22 mouse cellular contexts compared by ENCODE assay signal in genomic region chr15:86339736-86340135, GRCm38 (mm10).
DNase-seq lines count a peak whose midpoint lies in the region; ATAC-seq and TF ChIP-seq lines count a peak whose summit lies in the region.
"Had no signal": no experiment of that assay in that cellular context is flagged by ENCODE, and none has a peak within 500 bp of the region (broad histone marks: within the 10 kb centered on the region; RNA-seq: fewer than 3 reads in every experiment).

No protein-coding gene starts in this region.

- no peak overlapping the region for H3K4me3 ChIP-seq in kidney, postnatal 0 days (replicated peaks; ENCODE audit: low read depth, low read length)
- H3K4me3 ChIP-seq in neural tube, embryonic 13.5 days = no peak overlapping the region
- H3K4me3 ChIP-seq in neural tube, embryonic 15.5 days (replicated peaks) = no peak overlapping the region
- H3K4me3 ChIP-seq: embryonic facial prominence, embryonic 13.5 days; embryonic facial prominence, embryonic 15.5 days; erythroblast, embryonic 14.5 days; forebrain, embryonic 10.5 days; forebrain, embryonic 12.5 days had no signal

- H3K9me3 ChIP-seq in kidney, postnatal 0 days (replicated peaks; ENCODE audit: low read length) = no peaks in the 10 kb centered on the region
- H3K9me3 ChIP-seq in neural tube, embryonic 13.5 days = no peaks in the 10 kb centered on the region
- no peaks in the 10 kb centered on the region for H3K9me3 ChIP-seq in neural tube, embryonic 15.5 days (replicated peaks)
- H3K9me3 ChIP-seq: embryonic facial prominence, embryonic 13.5 days; embryonic facial prominence, embryonic 15.5 days; forebrain, embryonic 10.5 days; forebrain, embryonic 12.5 days had no signal

- no peak for TF ChIP-seq CTCF in kidney, postnatal 0 days (IDR thresholded peaks at IDR 0.05; ENCODE audit: low read depth)

- ATAC-seq in kidney, postnatal 0 days (replicated peaks; ENCODE audit: low FRiP score, low read depth) = no peak
- ATAC-seq in neural tube, embryonic 13.5 days (ENCODE audit: low read depth) = peak; percentile 69; the same call in 1 of the 2 replicates
- ATAC-seq in neural tube, embryonic 15.5 days (ENCODE audit: low FRiP score) = no peak
- ATAC-seq: forebrain, embryonic 14.5 days had no signal

- no peak overlapping the region for H3K9ac ChIP-seq in kidney, postnatal 0 days (ENCODE audit: low read depth, low read length)
- H3K9ac ChIP-seq in neural tube, embryonic 13.5 days = no peak overlapping the region
- H3K9ac ChIP-seq in neural tube, embryonic 15.5 days (replicated peaks) = no peak overlapping the region
- H3K9ac ChIP-seq: embryonic facial prominence, embryonic 13.5 days; embryonic facial prominence, embryonic 15.5 days; forebrain, embryonic 12.5 days had no signal

- peak; percentile 40 for DNase-seq in kidney, postnatal 0 days (ENCODE audit: low spot score)
- DNase-seq in kidney, postnatal 4 days = no peak
- peak; percentile 18 for DNase-seq in hindlimb bud, embryonic 11.5 days (ENCODE audit: extremely low spot score, low read depth, low spot score)
- DNase-seq in gastrocnemius, postnatal 4 days (ENCODE audit: low spot score in 2 of 2) = no peak
- DNase-seq: adrenal gland, adult 2 months; adrenal gland, postnatal 10 days; adrenal gland, postnatal 25 days; cerebellum, adult 11 months; cerebellum, adult 18-20 months; cerebellum, adult 8-10 months; cerebellum, adult 9-11 months; cerebellum, postnatal 14 days; cerebellum, postnatal 36 days; embryo, embryonic 11 days had no signal

- no peak overlapping the region for H3K27ac ChIP-seq in kidney, postnatal 0 days
- H3K27ac ChIP-seq in neural tube, embryonic 13.5 days (replicated peaks) = no peak overlapping the region
- no peak overlapping the region for H3K27ac ChIP-seq in neural tube, embryonic 15.5 days (replicated peaks)
- H3K27ac ChIP-seq: embryonic facial prominence, embryonic 13.5 days; embryonic facial prominence, embryonic 15.5 days; forebrain, embryonic 10.5 days; forebrain, embryonic 12.5 days had no signal

- H3K4me1 ChIP-seq in kidney, postnatal 0 days (replicated peaks; ENCODE audit: insufficient read depth, low read length) = no peaks in the 10 kb centered on the region
- peaks cover 55% of the 10 kb centered on the region for H3K4me1 ChIP-seq in neural tube, embryonic 13.5 days (replicated peaks)
- peaks cover 36% of the 10 kb centered on the region for H3K4me1 ChIP-seq in neural tube, embryonic 15.5 days

- no peaks in the 10 kb centered on the region for H3K27me3 ChIP-seq in kidney, postnatal 0 days (ENCODE audit: insufficient read depth, low read length)
- no peaks in the 10 kb centered on the region for H3K27me3 ChIP-seq in neural tube, embryonic 13.5 days
- no peaks in the 10 kb centered on the region for H3K27me3 ChIP-seq in neural tube, embryonic 15.5 days (replicated peaks)
- H3K27me3 ChIP-seq: embryonic facial prominence, embryonic 13.5 days; embryonic facial prominence, embryonic 15.5 days; forebrain, embryonic 12.5 days had no signal

- H3K4me2 ChIP-seq in kidney, postnatal 0 days (ENCODE audit: low read length) = no peak overlapping the region
- no peak overlapping the region for H3K4me2 ChIP-seq in neural tube, embryonic 13.5 days
- H3K4me2 ChIP-seq in neural tube, embryonic 15.5 days = no peak overlapping the region
- H3K4me2 ChIP-seq: embryonic facial prominence, embryonic 13.5 days; embryonic facial prominence, embryonic 15.5 days; forebrain, embryonic 12.5 days had no signal

- whole genome bisulfite sequencing in kidney, postnatal 0 days = 51% methylated on average over 2 of the region's 2 CpGs
- WGBS in neural tube, embryonic 13.5 days = 45% methylated on average over 2 of the region's 2 CpGs
- WGBS in neural tube, embryonic 15.5 days = 30% methylated on average over 2 of the region's 2 CpGs

- H3K36me3 ChIP-seq in kidney, postnatal 0 days (ENCODE audit: insufficient read depth, low read length) = no peaks in the 10 kb centered on the region
- H3K36me3 ChIP-seq in neural tube, embryonic 13.5 days = no peaks in the 10 kb centered on the region
- H3K36me3 ChIP-seq in neural tube, embryonic 15.5 days = no peaks in the 10 kb centered on the region
- H3K36me3 ChIP-seq: embryonic facial prominence, embryonic 13.5 days; embryonic facial prominence, embryonic 15.5 days; forebrain, embryonic 10.5 days; forebrain, embryonic 12.5 days had no signal

Comparison
In these comparisons a context has a peak if more than half of its experiments do, and no peak if none do; other contexts are left out.
1. DNase-seq: peak in kidney, postnatal 0 days (single experiment) and hindlimb bud, embryonic 11.5 days (single experiment); none in kidney, postnatal 4 days (0 of 2) and gastrocnemius, postnatal 4 days (0 of 2).